Mouse (Mus musculus): ENCODE data around the gene Caly. TPM values are rescaled to one million over a fixed set of nuclear protein-coding genes. Genes with fewer than 3 reads are reported as not detected.

Gene Caly
- 1 to 10 TPM; 6.2 to 7.5 TPM for total RNA-seq (2021)
- long read RNA-seq, experiment 1, partial matches to known transcripts = 0 of 2 reads
- long read RNA-seq, experiment 1, other reads (novel, unspliced or antisense) = 0 of 2 reads
- long read RNA-seq, experiment 2, transcript Caly-204 (6 exons, 975 nt) = major isoform, 6 of 7 reads
- long read RNA-seq, experiment 2, partial matches to known transcripts = 0 of 7 reads
- long read RNA-seq, experiment 2, other reads (novel, unspliced or antisense) = 0 of 7 reads

DNA sequence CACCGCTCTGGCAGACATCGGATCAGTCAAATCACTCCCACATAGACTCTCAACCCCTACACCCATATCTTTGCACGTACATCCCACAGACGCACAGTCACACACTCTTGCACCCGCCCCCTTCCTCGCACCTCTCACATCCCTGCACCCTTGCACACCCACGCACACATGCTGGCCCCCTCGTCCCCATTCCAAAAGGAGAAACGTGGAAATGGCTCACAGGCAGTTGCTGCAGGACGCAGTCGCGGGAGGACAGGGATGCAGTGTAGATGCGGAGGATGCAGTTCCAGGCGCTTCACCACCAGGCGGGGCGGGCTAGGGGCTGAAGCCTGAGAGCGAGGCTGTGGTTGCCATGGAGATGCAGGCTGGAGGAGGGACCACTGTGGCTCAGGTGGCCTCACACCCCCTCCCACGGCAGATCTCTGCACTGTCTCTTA is at the start of gene Caly:
Caly (minus strand) TSS at position 307 of the 437 bp plus-strand sequence.
- no peak for DNase-seq (ENCODE audit: low spot score in 2 of 2)

- DNase-seq (ENCODE audit: low spot score in 2 of 2) = no peak
Observed at GRCm38 (mm10) chr7:140127911-140128310, 45.6 kb upstream of the Caly start.

GRCm38 (mm10) chr7:140126934-140127333 is 44.6 kb upstream of the Caly start:
- no peak for DNase-seq (ENCODE audit: low spot score in 2 of 2)

- DNase-seq (ENCODE audit: low spot score in 2 of 2) = no peak
Observed at GRCm38 (mm10) chr7:140126022-140126350, 43.6 kb upstream of the Caly start.

DNA sequence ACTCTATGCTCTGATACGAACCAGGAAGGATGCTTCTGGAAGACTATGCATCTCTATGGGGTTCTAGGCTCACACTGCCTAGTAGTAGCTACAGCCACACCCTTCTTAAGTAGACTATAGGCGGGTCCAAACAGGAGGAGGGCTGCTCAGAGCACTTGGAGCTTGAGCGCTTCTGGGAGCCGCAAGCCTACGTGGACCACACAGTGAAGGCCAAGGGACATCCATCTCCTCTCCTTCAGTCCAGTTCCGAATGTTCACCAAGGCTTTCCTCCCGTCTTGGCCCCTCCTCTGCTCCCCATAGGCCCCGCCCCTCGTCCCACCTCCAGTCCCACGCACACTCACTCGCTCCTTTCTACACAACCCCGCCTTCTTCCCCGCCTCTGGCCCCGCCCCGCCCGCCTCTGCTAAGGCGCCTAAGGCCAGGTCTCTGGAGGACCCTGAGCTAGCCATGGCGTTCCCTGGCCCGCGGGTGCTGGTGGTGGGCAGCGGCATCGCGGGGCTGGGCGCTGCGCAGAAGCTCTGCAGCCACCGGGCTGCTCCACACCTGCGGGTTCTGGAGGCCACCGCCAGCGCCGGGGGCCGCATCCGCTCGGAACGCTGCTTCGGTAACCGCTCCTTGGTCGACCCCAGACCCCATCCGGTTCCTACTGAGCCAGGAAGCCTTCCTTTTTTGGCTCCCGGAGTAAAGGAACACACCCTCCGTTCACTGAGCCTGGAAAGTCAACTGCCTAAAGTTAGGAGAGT is 43.1 kb upstream of the Caly start:
- peak; percentile 91 to 92 for DNase-seq (ENCODE audit: low spot score in 2 of 2)

DNA sequence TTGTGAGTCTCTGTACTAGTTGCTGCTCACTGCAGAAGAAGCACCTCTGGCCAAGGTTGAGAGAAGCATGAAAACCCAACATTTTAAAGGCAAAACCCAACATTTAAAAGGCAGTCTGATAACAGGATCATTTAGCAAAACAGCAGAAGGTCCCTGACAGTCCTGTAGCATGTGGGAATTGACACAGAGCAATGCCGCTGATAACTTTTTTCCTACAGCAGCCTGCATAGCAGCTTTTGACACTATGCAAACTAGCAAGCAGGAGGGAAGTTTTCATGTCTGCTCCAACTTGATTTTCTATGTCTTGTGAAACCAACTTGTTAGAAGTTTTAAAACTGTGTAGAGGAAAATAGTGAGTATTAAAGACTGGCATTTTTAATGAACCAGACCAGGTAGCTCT is 42.0 kb upstream of the Caly start:
- DNase-seq (ENCODE audit: low spot score in 2 of 2) = no peak

- DNase-seq (ENCODE audit: low spot score in 2 of 2) = no peak
Observed at GRCm38 (mm10) chr7:140122765-140123164, 40.4 kb upstream of the Caly start.

GRCm38 (mm10) chr7:140121338-140121910 is 39.1 kb upstream of the Caly start:
- DNase-seq (ENCODE audit: low spot score in 2 of 2) = no peak

DNA sequence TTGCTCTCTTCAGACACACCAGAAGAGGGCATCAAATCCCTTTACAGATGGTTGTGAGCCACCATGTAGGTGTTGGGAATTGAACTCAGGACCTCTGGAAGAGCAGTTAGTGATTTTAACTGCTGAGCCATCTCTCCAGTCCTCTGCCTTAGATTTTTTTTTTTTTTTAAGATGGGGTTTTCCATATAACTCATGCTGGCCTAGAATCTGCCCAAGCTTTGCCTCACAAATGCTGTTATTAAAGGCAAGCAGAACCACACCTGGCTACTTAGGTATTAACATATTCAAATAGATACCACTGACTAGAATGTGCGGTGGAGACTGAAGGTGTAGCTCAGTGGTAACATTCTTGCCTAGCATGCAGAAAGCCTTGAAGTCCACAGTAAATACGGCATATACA is 38.1 kb upstream of the Caly start:
- no peak for DNase-seq (ENCODE audit: low spot score in 2 of 2)

DNA sequence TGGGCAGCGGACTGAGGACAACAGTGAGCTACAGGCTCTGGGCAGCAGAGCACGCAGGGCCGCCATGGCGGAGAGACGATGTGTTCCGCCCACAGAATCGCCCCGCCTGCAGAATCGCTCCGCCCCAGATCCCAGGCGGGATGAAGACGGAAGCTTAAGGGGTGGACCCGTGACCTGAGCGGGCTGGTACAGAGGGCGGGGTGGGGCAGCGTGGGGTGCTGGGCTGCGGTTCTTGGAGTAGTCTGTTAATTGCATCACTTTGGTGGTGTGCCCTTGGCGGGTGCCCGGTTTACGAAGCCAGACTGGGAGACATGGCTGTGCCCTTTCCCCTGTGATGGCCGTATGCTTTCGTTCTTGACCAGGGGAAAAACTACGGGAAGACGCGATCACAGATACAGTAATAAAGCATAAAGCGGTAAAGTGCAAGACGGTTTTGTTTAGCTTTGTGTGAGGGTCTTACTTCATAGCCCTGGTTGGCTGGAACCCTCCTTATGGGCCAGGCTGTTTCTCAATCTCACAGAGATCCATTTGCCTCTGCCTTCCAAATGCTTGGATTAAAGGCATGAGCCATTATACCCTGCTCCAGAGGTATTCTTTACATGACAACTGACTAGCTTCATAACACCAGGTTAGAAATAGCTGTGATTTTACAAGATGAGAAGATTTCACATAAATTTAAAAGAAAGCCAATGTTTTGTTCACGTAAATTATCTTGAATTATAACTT is 34.1 kb upstream of the Caly start, which contains the start of gene Echs1:
Echs1 (minus strand) TSS at position 148 of the 726 bp plus-strand sequence.
- DNase-seq (ENCODE audit: low spot score in 2 of 2) = peak; percentile 86

GRCm38 (mm10) chr7:140115583-140116328 is 33.4 kb upstream of the Caly start, which contains the start of gene Paox:
Gene Paox, plus strand, starts transcription at chr7:140115799.
- peak in 1 of 2 experiments; percentile 55 for DNase-seq (ENCODE audit: low spot score in 2 of 2)

DNA sequence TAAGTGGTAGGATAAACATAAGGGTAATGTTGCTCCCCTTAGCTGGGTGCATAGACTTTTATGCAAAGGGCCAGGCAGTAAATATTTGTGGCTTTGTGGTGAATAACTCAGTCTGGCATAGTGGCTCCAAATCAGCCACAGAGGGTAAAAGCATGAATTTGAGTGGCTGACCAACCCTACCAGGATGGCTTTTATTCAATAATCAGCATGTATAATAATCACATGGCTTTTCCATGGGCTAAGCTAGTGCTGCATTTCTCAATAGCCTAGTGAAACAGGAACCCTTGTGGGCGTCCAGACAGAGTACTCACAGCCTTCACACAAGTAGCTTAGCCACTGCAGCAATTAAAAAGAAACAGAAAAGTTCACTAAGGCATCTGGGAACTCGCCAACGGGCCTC is 29.6 kb upstream of the Caly start:
- DNase-seq (ENCODE audit: low spot score in 2 of 2) = no peak

DNA sequence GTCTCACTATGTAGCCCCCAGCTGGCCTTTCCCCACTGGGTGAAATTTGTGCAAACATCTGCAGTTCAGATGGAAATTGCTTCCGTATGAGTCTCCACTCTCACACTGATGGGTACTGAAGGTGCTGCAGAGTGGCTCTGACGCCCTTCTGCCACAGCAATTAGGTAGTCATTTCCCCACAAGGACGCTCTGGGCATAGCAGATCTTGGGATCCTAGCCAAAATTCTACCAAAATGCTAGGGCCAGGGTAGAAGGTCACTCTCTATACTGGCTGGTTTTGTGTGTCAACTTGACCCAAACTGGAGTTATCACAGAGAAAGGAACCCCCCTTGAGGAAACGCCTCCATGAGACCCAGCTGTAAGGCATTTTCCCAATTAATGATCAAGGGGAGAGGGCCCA is 21.7 kb upstream of the Caly start:
- DNase-seq (ENCODE audit: low spot score in 2 of 2) = no peak

DNA sequence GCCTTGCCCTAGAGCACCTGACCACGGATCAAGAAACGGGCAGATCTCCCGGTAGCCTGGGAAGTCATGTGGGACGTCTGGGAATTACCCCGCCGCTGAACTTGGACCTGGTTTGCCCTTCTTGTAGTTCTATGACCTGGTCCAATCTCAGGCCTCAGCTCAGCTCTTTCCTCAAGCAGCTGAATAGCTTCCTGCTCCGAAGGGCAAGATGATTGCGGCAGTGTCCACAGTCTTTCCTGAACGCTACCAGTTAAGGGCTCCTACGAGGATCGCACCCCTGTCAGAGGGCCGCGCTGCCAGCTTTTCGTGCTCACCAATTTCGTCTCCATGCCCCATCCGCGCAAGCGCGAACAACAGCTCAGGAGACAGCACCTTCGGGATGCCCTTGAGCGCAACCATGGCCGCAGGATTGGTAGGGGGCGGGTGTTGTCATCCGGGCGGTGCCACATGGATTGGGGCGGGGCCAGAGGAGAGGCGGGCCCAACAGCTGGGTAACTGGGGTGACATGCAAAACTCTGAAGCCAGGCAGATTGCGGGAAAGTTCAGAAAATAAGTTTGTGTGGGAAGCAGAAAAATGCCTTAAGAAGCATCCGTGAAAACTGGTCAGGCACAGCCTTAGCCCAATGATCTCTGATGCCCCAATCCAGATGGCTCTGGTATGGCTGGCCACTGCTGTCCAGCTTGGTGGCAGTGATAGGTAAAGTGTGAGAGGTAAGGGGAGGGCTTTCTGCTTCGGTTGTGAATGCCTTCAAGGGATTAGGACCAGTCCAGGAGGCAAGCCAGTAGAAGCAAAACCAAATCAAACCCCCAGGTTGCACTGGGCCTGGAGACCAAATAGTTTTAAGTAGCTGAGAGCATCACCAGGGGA is 19.9 kb upstream of the Caly start, which contains the start of gene Fuom:
Fuom (minus strand) TSS at position 449 of the 868 bp plus-strand sequence.
- peak; percentile 85 to 89 for DNase-seq (ENCODE audit: low spot score in 2 of 2)

- no peak for DNase-seq (ENCODE audit: low spot score in 2 of 2)
Observed at GRCm38 (mm10) chr7:140101498-140101897, 19.1 kb upstream of the Caly start.

GRCm38 (mm10) chr7:140098466-140098865 is 16.1 kb upstream of the Caly start:
- DNase-seq (ENCODE audit: low spot score in 2 of 2) = no peak

- DNase-seq (ENCODE audit: low spot score in 2 of 2) = no peak
Observed at GRCm38 (mm10) chr7:140096055-140096454, 13.7 kb upstream of the Caly start.

- no peak for DNase-seq (ENCODE audit: low spot score in 2 of 2)
Observed at GRCm38 (mm10) chr7:140095556-140095955, 13.2 kb upstream of the Caly start.

DNA sequence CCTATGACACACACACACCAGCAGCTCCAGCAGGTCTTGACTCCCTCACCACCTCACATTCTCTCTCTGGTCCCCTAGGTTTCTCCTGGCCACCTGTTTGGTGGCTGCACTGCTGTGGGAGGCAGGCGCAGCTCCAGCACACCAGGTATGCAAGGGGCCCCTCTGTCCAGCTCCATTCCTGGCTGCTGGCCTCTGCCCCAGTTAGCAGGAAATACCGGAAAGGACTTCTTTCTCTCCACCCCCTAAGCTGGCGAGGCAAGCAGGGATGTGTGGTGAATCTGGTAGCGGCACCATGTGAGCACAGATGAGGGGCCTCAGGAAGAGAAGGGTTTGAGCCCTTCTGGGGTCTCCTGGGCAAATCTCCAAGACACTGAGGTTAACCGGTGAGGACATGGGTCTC is 12.6 kb upstream of the Caly start:
- no peak for DNase-seq (ENCODE audit: low spot score in 2 of 2)
